Mouse (Mus musculus) limb, embryonic 14.5 days (tissue): ENCODE data around the gene Usf1. TPM values are rescaled to one million over a fixed set of nuclear protein-coding genes. Genes with fewer than 3 reads are reported as not detected.

Experiments
- ATAC-seq: fragments of 200-750 bp; cut with Nextera tagmentation; 2 replicates; pipeline ENCODE4 v1.8.0; 2017; ENCODE audit warnings: low read depth, moderate number of reproducible peaks, moderate TSS enrichment; ENCODE audit not compliant: low FRiP score
- DNase-seq: peaks from one replicate; pipeline ENCODE4 v3.0.0-alpha.2; 2015; ENCODE audit warnings: low spot score
- H3K27ac ChIP-seq: fragments of 300-500 bp; sonication (generic); replicated peaks from 2 replicates; pipeline ENCODE4 v1.5.1; 2014; ENCODE audit warnings: low read depth, mild to moderate bottlenecking, low read length, moderate library complexity, mixed read lengths
- H3K27me3 ChIP-seq: fragments of 300-500 bp; sonication (generic); 2 replicates; pipeline ENCODE4 v1.6.1; 2014; ENCODE audit warnings: low read length, mixed read lengths; ENCODE audit not compliant: control insufficient read depth, insufficient read depth
- H3K36me3 ChIP-seq: fragments of 300-500 bp; sonication (generic); 2 replicates; pipeline ENCODE4 v1.6.1; 2014; ENCODE audit warnings: mild to moderate bottlenecking, low read length, moderate library complexity, mixed read lengths; ENCODE audit not compliant: control insufficient read depth, insufficient read depth
- H3K4me1 ChIP-seq: fragments of 300-500 bp; sonication (generic); 2 replicates; pipeline ENCODE4 v1.6.1; 2014; ENCODE audit warnings: antibody characterized with exemption, low read length, mixed read lengths; ENCODE audit not compliant: control insufficient read depth, insufficient read depth
- H3K4me2 ChIP-seq: fragments of 300-500 bp; sonication (generic); replicated peaks from 2 replicates; pipeline ENCODE4 v1.6.1; 2014; ENCODE audit warnings: low read depth, mild to moderate bottlenecking, low read length, moderate library complexity; ENCODE audit not compliant: severe bottlenecking
- H3K4me3 ChIP-seq: fragments of 300-500 bp; sonication (generic); replicated peaks from 2 replicates; pipeline ENCODE4 v1.5.1; 2014; ENCODE audit warnings: low read length
- H3K9ac ChIP-seq: fragments of 300-500 bp; sonication (generic); 2 replicates; pipeline ENCODE4 v1.6.1; 2014; ENCODE audit warnings: mild to moderate bottlenecking, low read depth, low read length, moderate library complexity; ENCODE audit not compliant: severe bottlenecking
- H3K9me3 ChIP-seq: fragments of 300-500 bp; sonication (generic); 2 replicates; pipeline ENCODE4 v1.6.1; 2016; ENCODE audit warnings: low read length; ENCODE audit not compliant: control insufficient read depth
- POLR2A ChIP-seq: fragments of 200-500 bp; IDR thresholded peaks from 2 replicates; pipeline ENCODE4 v1.8.0; 2012; ENCODE audit warnings: inconsistent platforms, mild to moderate bottlenecking, moderate library complexity, borderline replicate concordance; ENCODE audit not compliant: insufficient read depth, insufficient read length; ENCODE audit errors: extremely low read depth
- WGBS: fragments of 180-500 bp; shearing (Covaris S2); extraction: QIAGEN DNeasy Blood & Tissue Kit; methylation state at CpG from one replicate; pipeline ENCODE4 v1.1.7; 2014; 5-methylcytosine and 5-hydroxymethylcytosine counted together
- polyA plus RNA-seq, 2 experiments: library from polyadenylated mRNA; depleted of rRNA in 1 of 2; stranded (reverse) in 1 of 2; unstranded in 1 of 2; fragments of >200 nt; fragmentation: Nextera tagmentation in 1 of 2; extraction: Ambion mirVana in 1 of 2; gene quantifications; 2 replicates each; pipeline versions ENCODE4 v1.2.1 to v1.2.3; 2012 to 2014

Gene Usf1
- polyA plus RNA-seq, 2 experiments = 86.2 to 97.0 TPM

DNA sequence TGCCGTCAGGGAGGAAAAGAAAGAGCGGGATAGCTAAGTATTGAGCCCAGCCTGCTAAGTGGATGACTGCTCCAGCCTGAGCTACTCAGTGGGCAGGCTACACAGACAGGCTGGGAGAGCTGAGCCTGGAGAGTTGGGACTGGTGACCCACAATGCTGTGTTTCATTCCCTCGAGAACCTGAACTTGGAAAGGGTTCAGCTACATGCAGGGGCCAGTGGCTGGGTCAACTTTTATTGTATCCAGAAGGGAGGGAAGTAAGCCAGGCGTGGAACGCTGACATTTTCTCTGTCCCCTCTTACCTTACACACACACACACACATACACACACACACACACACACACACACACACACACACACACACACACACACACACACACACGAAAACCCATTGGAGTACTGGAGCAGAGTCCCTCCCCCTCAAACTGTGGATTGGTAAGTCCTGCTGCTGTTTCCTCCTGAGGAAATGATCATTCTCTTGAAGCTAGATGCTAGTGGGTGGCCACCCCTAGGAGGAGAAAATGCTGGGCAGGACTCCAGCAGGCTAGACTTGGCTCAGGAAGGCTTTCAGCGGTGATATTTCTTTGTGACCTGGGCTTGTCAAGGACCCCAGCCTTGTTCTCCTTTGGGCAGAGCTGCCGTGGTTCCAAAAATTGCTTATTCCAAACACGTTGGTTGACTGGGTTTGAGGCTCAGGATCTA lies 29.1 kb downstream of the Usf1 start:
- peaks cover 6% of the 10 kb centered on the region; the same call in 1 of the 2 replicates for H3K9me3 ChIP-seq
- H3K36me3 ChIP-seq = no peaks in the 10 kb centered on the region
- WGBS = 31% methylated on average over 9 of the region's 9 CpGs
- peaks cover 20% of the 10 kb centered on the region; the same call in 1 of the 2 replicates for H3K27me3 ChIP-seq
- ATAC-seq = no peak
- peak overlapping the region; percentile 65 for H3K4me2 ChIP-seq
- peaks cover 12% of the 10 kb centered on the region; the same call in 1 of the 2 replicates for H3K4me1 ChIP-seq
- H3K9ac ChIP-seq = no peak overlapping the region
- TF ChIP-seq POLR2A = no peak
- H3K27ac ChIP-seq = no peak overlapping the region
- DNase-seq = peak; percentile 60
- peak overlapping the region; percentile 46; the same call in 1 of the 2 replicates for H3K4me3 ChIP-seq

DNA sequence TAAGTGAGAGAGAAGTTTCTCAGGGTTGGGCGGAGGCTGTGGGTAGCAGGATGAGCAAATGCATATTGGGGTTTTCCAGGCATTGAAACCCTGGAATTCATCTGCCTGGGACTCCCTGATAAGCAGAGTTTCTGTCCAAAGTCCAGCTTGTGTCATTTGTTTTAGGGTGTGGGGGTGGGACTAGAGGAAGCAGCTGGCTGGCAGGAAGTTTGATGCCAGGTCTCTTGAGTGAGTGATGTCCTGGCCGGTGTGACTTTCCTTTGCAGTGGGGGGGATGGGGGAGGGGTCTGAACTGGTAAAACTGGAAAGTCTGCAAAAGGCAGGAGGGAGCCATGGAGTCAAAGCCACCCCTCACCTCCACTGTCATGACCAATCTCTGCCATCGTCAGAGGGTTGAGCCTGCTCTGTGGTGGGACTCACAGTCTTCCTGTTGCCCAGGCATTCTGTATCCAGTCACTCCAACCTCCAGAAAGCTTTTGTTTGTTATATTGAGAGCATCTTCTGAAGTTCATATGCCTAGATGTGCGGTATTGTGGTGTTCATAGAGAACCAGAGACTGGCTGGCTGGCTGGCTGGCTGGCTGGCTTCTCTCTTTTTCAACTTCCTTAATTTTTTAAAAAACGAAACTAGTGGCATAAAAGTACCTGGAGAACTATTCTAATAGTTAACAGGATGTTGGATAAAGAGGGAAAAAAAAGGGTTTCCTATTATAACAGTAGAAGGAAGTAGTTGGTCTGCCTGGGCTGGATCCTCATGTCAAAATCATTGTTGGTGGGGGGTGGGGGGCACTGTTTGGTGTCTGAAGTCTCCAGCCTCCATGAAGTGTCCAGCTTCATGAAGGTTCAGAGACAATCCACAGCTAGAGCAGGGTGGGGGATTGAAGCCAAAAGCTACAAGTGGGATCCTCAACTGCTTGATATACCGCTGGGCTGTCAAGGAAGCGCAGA lies 30.6 kb downstream of the Usf1 start:
- Histone ChIP-seq H3K4me3 (no peak overlapping the region), H3K4me1 (peaks cover 10% of the 10 kb centered on the region; the same call in 1 of the 2 replicates), H3K9ac (no peak overlapping the region), H3K4me2 (peak overlapping the region; percentile 25; the same call in 1 of the 2 replicates), H3K36me3 (no peaks in the 10 kb centered on the region), H3K9me3 (peaks cover 10% of the 10 kb centered on the region; the same call in 1 of the 2 replicates), H3K27me3 (peaks cover 15% of the 10 kb centered on the region; the same call in 1 of the 2 replicates), H3K27ac (no peak overlapping the region)
- no peak for TF ChIP-seq POLR2A
- 51% methylated on average over 7 of the region's 7 CpGs for WGBS
- ATAC-seq = no peak
- DNase-seq = no peak

DNA sequence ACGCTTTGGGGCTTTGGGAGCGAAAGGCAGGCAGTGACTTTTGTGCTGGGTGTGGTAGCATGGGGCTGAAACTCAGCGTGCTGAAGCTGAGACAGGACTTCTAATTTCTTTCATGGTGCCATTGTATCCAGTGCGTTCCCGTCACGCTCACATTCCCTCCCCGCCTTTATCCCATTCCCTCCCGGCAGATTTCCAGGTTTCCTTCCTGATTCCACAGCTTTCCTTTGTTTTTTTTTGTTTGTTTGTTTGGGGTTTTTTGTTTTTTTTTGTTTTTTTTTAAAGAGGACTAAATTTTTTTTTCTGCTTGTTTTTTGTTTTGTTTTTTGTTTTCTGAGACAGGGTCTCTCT lies 31.3 kb downstream of the Usf1 start:
- peaks cover 9% of the 10 kb centered on the region; the same call in 1 of the 2 replicates for H3K27me3 ChIP-seq
- H3K4me1 ChIP-seq = peaks cover 10% of the 10 kb centered on the region; the same call in 1 of the 2 replicates
- no peak for TF ChIP-seq POLR2A
- no peak overlapping the region for H3K27ac ChIP-seq
- DNase-seq (no peak), ATAC-seq (no peak)
- H3K4me2 ChIP-seq = no peak overlapping the region
- H3K36me3 ChIP-seq = no peaks in the 10 kb centered on the region
- H3K4me3 ChIP-seq = no peak overlapping the region
- 72% methylated on average over 8 of the region's 8 CpGs for WGBS
- H3K9me3 ChIP-seq = peaks cover 10% of the 10 kb centered on the region; the same call in 1 of the 2 replicates
- no peak overlapping the region for H3K9ac ChIP-seq

DNA sequence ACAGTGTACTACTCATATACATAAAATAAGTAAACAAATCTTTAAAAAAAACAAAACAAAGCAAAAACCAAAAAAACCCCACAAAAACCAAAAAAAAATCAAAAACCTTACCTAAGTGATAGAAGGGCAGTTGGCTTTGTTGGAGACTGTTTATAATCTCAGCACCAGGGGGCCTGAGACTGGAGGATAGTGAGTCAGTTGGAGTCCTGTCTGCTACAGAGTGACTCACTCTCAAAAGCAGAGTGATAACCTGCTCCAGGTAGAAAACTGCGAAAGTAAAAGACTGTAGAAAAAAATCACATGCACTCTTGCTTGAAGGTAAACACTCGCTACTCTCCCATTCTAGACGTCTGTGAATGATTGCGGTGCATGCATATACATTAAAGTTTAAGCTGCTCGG lies 33.9 kb downstream of the Usf1 start:
- WGBS = 90% methylated on average over 5 of the region's 5 CpGs
- no peaks in the 10 kb centered on the region for H3K36me3 ChIP-seq
- no peak overlapping the region for H3K4me2 ChIP-seq
- no peak overlapping the region for H3K4me3 ChIP-seq
- TF ChIP-seq POLR2A = no peak
- H3K9me3 ChIP-seq = peaks cover 10% of the 10 kb centered on the region; the same call in 1 of the 2 replicates
- no peak overlapping the region for H3K27ac ChIP-seq
- H3K4me1 ChIP-seq = peaks cover 4% of the 10 kb centered on the region; the same call in 1 of the 2 replicates
- ATAC-seq (no peak), DNase-seq (no peak)
- no peak overlapping the region for H3K9ac ChIP-seq
- H3K27me3 ChIP-seq = no peaks in the 10 kb centered on the region

DNA sequence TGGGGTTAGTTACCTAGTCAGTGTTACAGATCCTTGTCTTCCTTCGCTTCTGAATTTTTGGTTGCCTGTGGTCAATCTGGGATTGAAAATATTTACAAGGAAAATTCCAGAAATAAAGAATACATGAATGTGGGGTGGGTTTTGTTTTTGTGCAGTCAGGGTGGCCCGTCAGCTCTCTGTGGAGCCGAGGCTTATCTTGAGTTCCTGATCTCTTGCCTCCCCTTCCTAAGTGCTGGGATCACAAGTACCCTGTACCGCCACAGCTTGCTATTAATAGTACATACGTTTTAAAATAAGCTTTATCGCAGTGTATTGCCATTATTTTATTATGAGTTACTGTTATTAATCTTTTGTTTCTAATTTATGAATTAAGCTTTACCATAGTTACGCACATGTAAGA lies 35.7 kb downstream of the Usf1 start:
- WGBS = 55% methylated on average over 7 of the region's 7 CpGs

More for the DNA sequence above, 35.7 kb downstream of the Usf1 start:
- no peaks in the 10 kb centered on the region for H3K36me3 ChIP-seq
- ATAC-seq = no peak
- no peak overlapping the region for H3K4me2 ChIP-seq
- H3K4me3 ChIP-seq = no peak overlapping the region
- H3K4me1 ChIP-seq = no peaks in the 10 kb centered on the region
- no peaks in the 10 kb centered on the region for H3K27me3 ChIP-seq
- no peak overlapping the region for H3K9ac ChIP-seq
- no peak for DNase-seq
- no peak for TF ChIP-seq POLR2A
- H3K27ac ChIP-seq = no peak overlapping the region
- peaks cover 10% of the 10 kb centered on the region; the same call in 1 of the 2 replicates for H3K9me3 ChIP-seq
